ENCODE assay signal across 21 mouse cellular contexts in genomic region chr15:78992235-78992634, GRCm38 (mm10). TPM values are rescaled to one million over a fixed set of nuclear protein-coding genes. Genes with fewer than 3 reads are reported as not detected.
DNase-seq lines count a peak whose midpoint lies in the region; ATAC-seq and TF ChIP-seq lines count a peak whose summit lies in the region.
"Had no signal": no experiment of that assay in that cellular context is flagged by ENCODE, and none has a peak within 500 bp of the region (broad histone marks: within the 10 kb centered on the region; RNA-seq: fewer than 3 reads in every experiment).

No protein-coding gene starts in this region.

- H3K4me1 ChIP-seq in hindbrain, postnatal 0 days (ENCODE audit: insufficient read depth, low read length), result no peaks in the 10 kb centered on the region; the same call in 1 of the 2 replicates
- H3K4me1 ChIP-seq in hindbrain, embryonic 13.5 days (replicated peaks), result peaks cover 16% of the 10 kb centered on the region
- 0 out of 2 replicates have a peak, but pooled peaks cover 5% of the 10 kb centered on the region for H3K4me1 ChIP-seq in lung, embryonic 14.5 days (ENCODE audit: insufficient read depth)
- H3K4me1 ChIP-seq in limb, embryonic 10.5 days, result peaks cover 3% of the 10 kb centered on the region; the same call in 1 of the 2 replicates

- no peak for ATAC-seq in CD4-positive, CD25-positive, alpha-beta regulatory T cell, adult 4 months
- no peak for ATAC-seq in hindbrain, postnatal 0 days
- ATAC-seq in hindbrain, embryonic 13.5 days (ENCODE audit: low FRiP score), result no peak
- ATAC-seq in lung, embryonic 14.5 days (ENCODE audit: insufficient read depth), result no peak
- ATAC-seq: midbrain, embryonic 13.5 days had no signal

- TF ChIP-seq POLR2A in brain, embryonic 14.5 days (IDR thresholded peaks at IDR 0.05; ENCODE audit: borderline replicate concordance, extremely low read depth, insufficient read depth, insufficient read length, poor library complexity, severe bottlenecking), result no peak

- H3K9ac ChIP-seq in hindbrain, postnatal 0 days (replicated peaks; ENCODE audit: low read length), result no peak overlapping the region
- no peak overlapping the region for H3K9ac ChIP-seq in hindbrain, embryonic 13.5 days
- H3K9ac ChIP-seq in lung, embryonic 14.5 days, result no peak overlapping the region
- H3K9ac ChIP-seq: forebrain, embryonic 12.5 days; midbrain, embryonic 13.5 days had no signal

- no peaks in the 10 kb centered on the region for H3K9me3 ChIP-seq in hindbrain, postnatal 0 days (ENCODE audit: low read length)
- H3K9me3 ChIP-seq in hindbrain, embryonic 13.5 days, result no peaks in the 10 kb centered on the region
- no peaks in the 10 kb centered on the region for H3K9me3 ChIP-seq in lung, embryonic 14.5 days (ENCODE audit: low read depth, low read length)
- H3K9me3 ChIP-seq in limb, embryonic 10.5 days (replicated peaks), result no peaks in the 10 kb centered on the region
- H3K9me3 ChIP-seq: forebrain, embryonic 12.5 days; midbrain, embryonic 13.5 days had no signal

- peaks cover 47% of the 10 kb centered on the region for H3K36me3 ChIP-seq in hindbrain, postnatal 0 days (ENCODE audit: insufficient read depth, low read length)
- peaks cover 88% of the 10 kb centered on the region for H3K36me3 ChIP-seq in hindbrain, embryonic 13.5 days
- H3K36me3 ChIP-seq in lung, embryonic 14.5 days (ENCODE audit: insufficient read depth), result peaks cover 89% of the 10 kb centered on the region
- H3K36me3 ChIP-seq in limb, embryonic 10.5 days, result peaks cover 99% of the 10 kb centered on the region

- 91% methylated on average over 7 of the region's 7 CpGs for WGBS in hindbrain, postnatal 0 days
- WGBS in hindbrain, embryonic 13.5 days, result 92% methylated on average over 7 of the region's 7 CpGs
- 91% methylated on average over 7 of the region's 7 CpGs for WGBS in lung, embryonic 14.5 days
- WGBS in limb, embryonic 10.5 days, result 92% methylated on average over 7 of the region's 7 CpGs

- no peak overlapping the region for H3K4me3 ChIP-seq in hindbrain, postnatal 0 days (ENCODE audit: low read length)
- no peak overlapping the region for H3K4me3 ChIP-seq in hindbrain, embryonic 13.5 days
- H3K4me3 ChIP-seq in lung, embryonic 14.5 days (ENCODE audit: low read depth, low read length), result no peak overlapping the region
- H3K4me3 ChIP-seq in limb, embryonic 10.5 days, result no peak overlapping the region
- H3K4me3 ChIP-seq: forebrain, embryonic 12.5 days; left cerebral cortex, adult 2 months; midbrain, embryonic 13.5 days had no signal

- no peak overlapping the region for H3K27ac ChIP-seq in hindbrain, postnatal 0 days
- no peak overlapping the region for H3K27ac ChIP-seq in hindbrain, embryonic 13.5 days
- no peak overlapping the region for H3K27ac ChIP-seq in lung, embryonic 14.5 days (ENCODE audit: low read depth)
- no peak overlapping the region for H3K27ac ChIP-seq in limb, embryonic 10.5 days
- H3K27ac ChIP-seq: forebrain, embryonic 12.5 days; left cerebral cortex, adult 2 months; midbrain, embryonic 13.5 days had no signal

- H3K4me2 ChIP-seq in hindbrain, postnatal 0 days (ENCODE audit: low read depth, low read length), result no peak overlapping the region
- no peak overlapping the region for H3K4me2 ChIP-seq in hindbrain, embryonic 13.5 days
- no peak overlapping the region for H3K4me2 ChIP-seq in lung, embryonic 14.5 days
- H3K4me2 ChIP-seq: forebrain, embryonic 12.5 days; midbrain, embryonic 13.5 days had no signal

- H3K27me3 ChIP-seq in hindbrain, postnatal 0 days (ENCODE audit: insufficient read depth, low read length), result no peaks in the 10 kb centered on the region
- no peaks in the 10 kb centered on the region for H3K27me3 ChIP-seq in hindbrain, embryonic 13.5 days
- H3K27me3 ChIP-seq in lung, embryonic 14.5 days (ENCODE audit: insufficient read depth, low read length), result no peaks in the 10 kb centered on the region
- no peaks in the 10 kb centered on the region for H3K27me3 ChIP-seq in limb, embryonic 10.5 days (ENCODE audit: low read depth, poor library complexity, severe bottlenecking)
- H3K27me3 ChIP-seq: forebrain, embryonic 12.5 days; midbrain, embryonic 13.5 days had no signal

- DNase-seq in CD4-positive, CD25-positive, alpha-beta regulatory T cell, adult 2 months (ENCODE audit: low read depth, low spot score), result peak; percentile 25
- DNase-seq in hindbrain, postnatal 0 days (ENCODE audit: low spot score), result no peak
- no peak for DNase-seq in lung, embryonic 14.5 days
- no peak for DNase-seq in lung, postnatal 25 days (ENCODE audit: low spot score)
- DNase-seq in brain, embryonic 14.5 days (ENCODE audit: low read depth), result no peak
- no peak for DNase-seq in limb, embryonic 10.5 days (ENCODE audit: low spot score)
- DNase-seq: adrenal gland, adult 8-10 months; heart, postnatal 4 days; kidney, postnatal 10 days; lung, adult 18-20 months; right cerebral cortex, postnatal 4 days; thymus, adult 2 months had no signal

- TF ChIP-seq CTCF in hindbrain, postnatal 0 days (IDR thresholded peaks at IDR 0.05; ENCODE audit: low read depth), result peak; percentile 46
- peak; percentile 35 for TF ChIP-seq CTCF in lung, embryonic 14.5 days (IDR thresholded peaks at IDR 0.05; ENCODE audit: low read depth)
- peak; percentile 15; the same call in 1 of the 2 replicates for TF ChIP-seq CTCF in brain, embryonic 14.5 days (IDR thresholded peaks at IDR 0.05; ENCODE audit: borderline replicate concordance, extremely low read depth, insufficient read depth, insufficient read length)

RNA-seq across cellular contexts. Expression of gene H1f0, which starts 36.0 kb away (rescaled TPM):
- polyA plus RNA-seq in CD4-positive, CD25-positive, alpha-beta regulatory T cell, adult 4 months (2017; shearing (Covaris generic)), result 10 to 100 TPM; 20.7 to 33.3 TPM
- total RNA-seq in hindbrain, postnatal 0 days (2014; rRNA removed), result 211 and 233 TPM in 2 replicates
- 259 and 272 TPM in 2 replicates for polyA plus RNA-seq in hindbrain, postnatal 0 days (2015; fragmentation: Nextera tagmentation; extraction: Ambion mirVana)
- polyA plus RNA-seq in hindbrain, embryonic 13.5 days (2015; fragmentation: Nextera tagmentation; extraction: Ambion mirVana), result 259 and 266 TPM in 2 replicates
- 201 and 209 TPM in 2 replicates for polyA plus RNA-seq in lung, embryonic 14.5 days (2014; fragmentation: Nextera tagmentation; extraction: Ambion mirVana)
- 198 and 310 TPM in 2 replicates for polyA plus RNA-seq in brain, embryonic 14.5 days (2012; rRNA removed)
- polyA plus RNA-seq in limb, embryonic 10.5 days (2016; fragmentation: Nextera tagmentation; extraction: Ambion mirVana), result 330 and 448 TPM in 2 replicates

RNA-seq across cellular contexts. Expression of gene Triobp, which starts 44.7 kb away (rescaled TPM):
- polyA plus RNA-seq in CD4-positive, CD25-positive, alpha-beta regulatory T cell, adult 4 months (2017; shearing (Covaris generic)), result 10 to 100 TPM; 15.6 to 20.0 TPM
- total RNA-seq in hindbrain, postnatal 0 days (2014; rRNA removed), result 42.0 and 57.6 TPM in 2 replicates
- 19.0 and 20.7 TPM in 2 replicates for polyA plus RNA-seq in hindbrain, postnatal 0 days (2015; fragmentation: Nextera tagmentation; extraction: Ambion mirVana)
- 31.6 and 36.6 TPM in 2 replicates for polyA plus RNA-seq in hindbrain, embryonic 13.5 days (2015; fragmentation: Nextera tagmentation; extraction: Ambion mirVana)
- 47.5 and 49.2 TPM in 2 replicates for polyA plus RNA-seq in lung, embryonic 14.5 days (2014; fragmentation: Nextera tagmentation; extraction: Ambion mirVana)
- polyA plus RNA-seq in brain, embryonic 14.5 days (2012; rRNA removed), result 51.2 and 74.5 TPM in 2 replicates
- polyA plus RNA-seq in limb, embryonic 10.5 days (2016; fragmentation: Nextera tagmentation; extraction: Ambion mirVana), result 47.9 and 54.6 TPM in 2 replicates

RNA-seq across cellular contexts. Expression of gene Galr3, which starts 49.5 kb away (rescaled TPM):
- not detected for polyA plus RNA-seq in CD4-positive, CD25-positive, alpha-beta regulatory T cell, adult 4 months (2017; shearing (Covaris generic))
- total RNA-seq in hindbrain, postnatal 0 days (2014; rRNA removed), result 0.47 and 1.2 TPM in 2 replicates
- 0.20 and 0.25 TPM in 2 replicates for polyA plus RNA-seq in hindbrain, postnatal 0 days (2015; fragmentation: Nextera tagmentation; extraction: Ambion mirVana)
- polyA plus RNA-seq in hindbrain, embryonic 13.5 days (2015; fragmentation: Nextera tagmentation; extraction: Ambion mirVana), result 0.17 TPM in 1 of 2 replicates, not detected in the other
- polyA plus RNA-seq in lung, embryonic 14.5 days (2014; fragmentation: Nextera tagmentation; extraction: Ambion mirVana), result not detected in 2 replicates
- 0.13 and 0.19 TPM in 2 replicates for polyA plus RNA-seq in brain, embryonic 14.5 days (2012; rRNA removed)
- polyA plus RNA-seq in limb, embryonic 10.5 days (2016; fragmentation: Nextera tagmentation; extraction: Ambion mirVana), result 0.13 TPM in 1 of 2 replicates, not detected in the other
- total RNA-seq: ES-E14; heart, postnatal 4 days; neutrophil, adult 5-6 weeks had no signal
- polyA plus RNA-seq: forebrain, embryonic 12.5 days; heart, embryonic 14.5 days; limb, embryonic 11.5 days; midbrain, embryonic 13.5 days had no signal

RNA-seq across cellular contexts. Expression of gene Nol12, which starts 57.5 kb away (rescaled TPM):
- 10 to 100 TPM; 45.5 to 46.5 TPM for polyA plus RNA-seq in CD4-positive, CD25-positive, alpha-beta regulatory T cell, adult 4 months (2017; shearing (Covaris generic))
- 4.7 and 8.8 TPM in 2 replicates for total RNA-seq in hindbrain, postnatal 0 days (2014; rRNA removed)
- polyA plus RNA-seq in hindbrain, postnatal 0 days (2015; fragmentation: Nextera tagmentation; extraction: Ambion mirVana), result 54.8 and 56.4 TPM in 2 replicates
- polyA plus RNA-seq in hindbrain, embryonic 13.5 days (2015; fragmentation: Nextera tagmentation; extraction: Ambion mirVana), result 57.4 and 62.3 TPM in 2 replicates
- 52.8 and 57.4 TPM in 2 replicates for polyA plus RNA-seq in lung, embryonic 14.5 days (2014; fragmentation: Nextera tagmentation; extraction: Ambion mirVana)
- polyA plus RNA-seq in brain, embryonic 14.5 days (2012; rRNA removed), result 45.7 and 50.1 TPM in 2 replicates
- 70.6 and 84.9 TPM in 2 replicates for polyA plus RNA-seq in limb, embryonic 10.5 days (2016; fragmentation: Nextera tagmentation; extraction: Ambion mirVana)
